Mouse (Mus musculus): ENCODE results near the gene Rnf217.

Gene Rnf217

GRCm38 (mm10) chr10:31609066-31609961, at the start of gene Rnf217:
Rnf217 (minus strand) TSS chr10:31609184.
- peak; percentile 52 to 58 for DNase-seq (ENCODE audit: low spot score in 2 of 2)

GRCm38 (mm10) chr10:31647270-31647669, 38.3 kb upstream of the Rnf217 start:
- no peak for DNase-seq (ENCODE audit: low spot score in 2 of 2)

- no peak for DNase-seq (ENCODE audit: low spot score in 2 of 2)
Observed at GRCm38 (mm10) chr10:31646083-31646482, 37.1 kb upstream of the Rnf217 start.

DNA sequence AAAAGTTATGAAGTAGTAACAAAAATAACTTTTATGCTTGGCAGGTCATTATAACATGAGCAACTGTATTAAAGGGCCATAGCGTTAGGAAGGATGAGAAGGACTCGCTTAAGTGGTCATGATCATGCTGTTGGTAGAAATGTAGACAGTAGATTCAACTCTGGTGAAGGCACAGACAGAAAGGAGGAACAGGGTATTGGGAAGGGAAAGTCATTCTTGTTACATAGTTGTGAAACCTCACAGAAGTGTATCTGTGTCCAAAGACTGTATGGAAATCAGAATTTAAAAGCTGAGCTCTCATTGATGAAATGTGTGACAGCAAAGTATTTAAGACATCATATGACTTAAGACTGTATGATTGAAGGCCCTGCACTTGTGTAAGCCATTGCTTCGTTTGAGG, 26.1 kb upstream of the Rnf217 start:
- no peak for DNase-seq (ENCODE audit: low spot score in 2 of 2)

GRCm38 (mm10) chr10:31632005-31632404, 23.0 kb upstream of the Rnf217 start:
- DNase-seq (ENCODE audit: low spot score in 2 of 2), result no peak

- DNase-seq (ENCODE audit: low spot score in 2 of 2), result no peak
Observed at GRCm38 (mm10) chr10:31615355-31615754, 6.4 kb upstream of the Rnf217 start.

GRCm38 (mm10) chr10:31614111-31614510, 5.1 kb upstream of the Rnf217 start:
- DNase-seq (ENCODE audit: low spot score in 2 of 2), result no peak

DNA sequence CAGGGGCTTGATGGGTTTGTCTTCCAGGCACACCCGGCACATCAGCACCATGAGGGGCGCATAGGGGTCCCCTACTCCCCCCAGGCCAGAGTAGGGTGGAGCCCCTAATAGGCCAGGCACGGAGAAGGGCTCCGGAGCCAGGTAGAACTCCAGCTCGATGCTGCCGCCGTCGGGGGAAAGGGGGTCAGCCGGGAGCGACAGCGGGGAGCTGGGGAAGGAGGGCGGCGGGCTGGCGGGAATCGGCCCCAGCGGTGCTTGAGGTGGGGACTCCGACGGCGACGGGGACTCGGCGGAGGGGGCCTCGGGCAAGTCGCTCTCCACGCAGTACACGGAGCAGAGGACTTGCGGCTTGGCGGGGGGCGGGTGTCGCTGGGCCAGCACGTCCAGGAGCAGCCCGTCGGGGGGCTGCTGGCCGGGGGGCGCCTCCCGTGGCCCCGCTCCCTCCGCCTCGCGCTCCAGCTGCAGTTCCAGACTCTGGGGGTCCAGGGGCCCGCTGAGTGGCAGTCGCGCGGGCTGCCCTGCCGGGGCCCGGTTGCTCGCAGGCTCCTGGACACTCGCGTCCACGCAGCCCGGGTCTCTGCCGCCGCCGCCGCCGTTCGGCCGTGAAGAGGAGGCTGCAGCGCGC, 431 bp downstream of the Rnf217 start:
- DNase-seq (ENCODE audit: low spot score in 2 of 2), result peak; percentile 36 to 37

- peak in 1 of 2 experiments; percentile 10 for DNase-seq (ENCODE audit: low spot score in 2 of 2)
Observed at GRCm38 (mm10) chr10:31606981-31607867, 1.8 kb downstream of the Rnf217 start.

DNA sequence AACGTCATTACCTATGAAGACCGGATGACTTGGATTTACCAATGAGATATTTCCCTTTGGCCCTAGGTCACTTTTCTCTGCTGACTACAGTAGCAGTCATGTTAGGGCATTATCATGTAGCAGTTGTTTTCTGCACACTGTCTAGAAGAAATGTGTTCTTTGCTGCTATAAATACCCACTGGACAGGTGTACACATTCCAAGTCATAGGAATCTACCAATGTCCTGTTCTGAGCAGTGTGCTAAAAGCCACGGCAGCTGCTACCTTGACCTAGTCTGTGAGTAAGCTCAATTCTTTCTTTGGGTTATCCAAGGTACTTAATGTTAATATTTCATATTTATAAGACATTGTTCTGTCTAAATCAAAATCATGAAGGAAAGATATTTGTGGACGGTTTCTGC, 5.1 kb downstream of the Rnf217 start:
- no peak for DNase-seq (ENCODE audit: low spot score in 2 of 2)

GRCm38 (mm10) chr10:31600116-31600515, 8.9 kb downstream of the Rnf217 start:
- no peak for DNase-seq (ENCODE audit: low spot score in 2 of 2)

GRCm38 (mm10) chr10:31597886-31598285, 11.1 kb downstream of the Rnf217 start:
- DNase-seq (ENCODE audit: low spot score in 2 of 2), result no peak

- no peak for DNase-seq (ENCODE audit: low spot score in 2 of 2)
Observed at GRCm38 (mm10) chr10:31596804-31597203, 12.2 kb downstream of the Rnf217 start.

DNA sequence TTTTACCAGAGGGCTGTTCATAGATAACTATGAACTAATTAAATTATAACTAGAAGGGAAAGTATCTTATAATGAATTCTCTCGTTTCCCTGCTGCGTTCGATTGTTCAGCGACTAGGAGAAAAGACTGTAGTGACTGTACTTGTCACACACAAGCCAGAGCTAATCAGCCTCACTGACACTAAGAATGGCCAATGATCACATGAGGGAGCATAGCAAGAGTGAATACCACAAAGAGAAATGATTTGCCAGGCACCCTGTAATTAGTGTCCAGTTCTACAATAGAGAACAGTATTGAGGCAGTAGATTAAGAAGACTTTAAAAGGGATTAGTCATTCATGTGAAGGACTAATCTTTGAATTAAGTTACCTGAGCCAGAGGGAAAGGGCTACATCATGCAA, 13.7 kb downstream of the Rnf217 start:
- DNase-seq (ENCODE audit: low spot score in 2 of 2), result no peak

DNA sequence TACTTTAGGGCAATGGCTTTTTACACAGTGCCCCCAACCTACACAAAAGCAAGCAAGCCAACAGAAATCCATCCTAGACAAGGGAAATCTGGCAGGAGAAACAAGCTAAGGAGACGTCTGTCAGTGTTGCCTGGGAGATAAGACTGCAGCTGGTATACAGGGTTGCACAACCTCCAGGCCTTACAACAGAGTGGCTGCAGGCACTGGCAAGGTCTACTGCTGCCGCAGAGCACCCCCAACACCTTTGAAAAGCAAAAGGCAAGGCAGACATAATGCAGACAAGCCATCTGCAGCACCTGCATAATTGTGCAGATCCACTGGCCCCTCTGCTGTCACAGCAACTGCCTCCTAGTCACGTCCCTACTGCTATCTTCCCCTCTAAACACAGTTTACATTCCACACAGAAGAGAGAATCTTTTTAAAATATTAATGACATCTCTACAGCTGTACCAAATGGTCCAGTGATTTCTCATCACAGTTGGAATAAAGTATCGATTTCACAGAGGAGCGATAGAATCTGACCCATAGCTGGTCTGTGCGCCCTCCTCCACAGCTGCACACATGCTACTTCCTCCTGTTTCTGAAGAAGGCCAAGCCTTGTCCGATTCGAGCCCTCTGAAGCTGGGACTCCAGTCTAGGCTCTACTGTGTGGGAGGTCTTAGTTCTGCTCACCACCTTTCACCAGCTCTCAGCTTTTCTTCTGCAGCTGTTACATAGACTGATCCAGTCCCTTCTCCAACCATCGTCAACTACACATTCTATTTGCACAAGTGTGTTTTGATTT, 16.1 kb downstream of the Rnf217 start:
- DNase-seq (ENCODE audit: low spot score in 2 of 2), result peak in 1 of 2 experiments; percentile 61

DNA sequence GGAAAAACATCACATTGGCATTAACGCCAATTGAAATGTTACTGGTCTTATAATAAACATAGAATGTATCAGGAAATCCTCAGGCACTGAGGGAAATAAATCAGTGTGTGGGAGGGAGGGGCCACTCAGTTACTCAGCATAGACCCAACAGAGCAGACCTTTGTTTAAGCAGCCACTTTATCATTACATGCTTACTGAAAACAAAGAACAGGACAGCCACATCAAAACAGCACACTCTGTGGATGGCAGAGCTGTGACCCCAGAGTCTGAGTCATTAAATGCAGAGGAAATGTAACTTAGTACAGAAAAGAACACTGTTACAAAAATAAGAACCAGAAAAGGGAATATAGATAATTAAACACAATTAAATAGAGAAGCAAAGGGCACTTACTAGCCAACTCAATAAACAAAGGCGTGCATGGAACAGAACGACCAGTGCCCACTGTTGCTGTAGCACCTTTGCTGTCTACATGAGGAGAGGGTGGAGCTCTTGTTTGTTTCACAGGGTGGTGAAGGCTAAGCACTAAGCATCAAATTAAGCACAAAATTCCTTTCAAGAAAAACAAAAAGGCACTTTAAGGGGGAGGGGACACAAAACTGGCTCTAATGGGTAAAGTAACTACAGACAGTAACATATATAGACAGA, 16.8 kb downstream of the Rnf217 start:
- DNase-seq (ENCODE audit: low spot score in 2 of 2), result peak in 1 of 2 experiments; percentile 9

GRCm38 (mm10) chr10:31580722-31581121, 28.3 kb downstream of the Rnf217 start:
- no peak for DNase-seq (ENCODE audit: low spot score in 2 of 2)

DNA sequence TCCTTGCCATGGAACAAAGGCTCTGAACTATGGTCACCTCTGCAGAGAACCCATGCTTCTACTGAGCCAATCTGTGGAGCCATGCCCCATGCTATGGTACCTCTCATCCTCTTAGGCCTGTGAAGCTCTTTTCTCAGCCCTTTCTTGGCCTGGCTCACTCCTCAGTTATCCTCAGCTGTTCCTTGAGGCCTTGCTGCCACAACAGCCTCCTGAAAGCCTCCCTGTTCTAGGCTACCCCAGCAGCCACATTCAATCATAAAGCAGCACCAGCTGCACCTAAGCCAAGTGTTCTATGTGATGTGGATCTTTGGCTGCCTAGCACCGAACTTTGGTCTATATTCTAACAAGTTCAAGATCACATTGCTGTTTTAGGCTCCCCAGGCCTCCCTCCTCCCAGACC, 28.9 kb downstream of the Rnf217 start:
- DNase-seq (ENCODE audit: low spot score in 2 of 2), result no peak

- no peak for DNase-seq (ENCODE audit: low spot score in 2 of 2)
Observed at GRCm38 (mm10) chr10:31573267-31573666, 35.7 kb downstream of the Rnf217 start.

DNA sequence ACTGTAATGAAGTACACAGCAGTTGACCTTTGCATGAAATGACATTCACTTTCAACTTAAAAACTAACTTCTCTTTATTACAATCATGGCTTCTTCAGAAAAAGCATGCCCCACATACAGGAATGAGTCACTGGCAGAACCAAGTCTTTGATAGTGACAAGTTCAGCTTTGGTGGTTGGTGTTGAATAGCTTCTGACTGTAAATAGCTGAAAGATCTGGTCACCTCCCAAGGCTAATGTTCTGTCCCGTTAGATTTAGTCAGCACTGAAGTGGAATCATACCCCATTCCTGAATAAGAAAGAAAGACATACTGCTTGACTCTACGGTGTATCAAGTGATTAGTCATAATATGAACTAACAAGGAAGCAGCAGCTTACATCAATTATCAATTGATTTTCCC, 51.7 kb downstream of the Rnf217 start:
- no peak for DNase-seq (ENCODE audit: low spot score in 2 of 2)

Data from urinary bladder, postnatal 36 days (tissue).